Mouse (Mus musculus) cerebellum, adult 8-10 months (tissue): Measurements from ENCODE around the gene Smc3.
"Not testable (repeated sequence)": the region's sequence is repeated elsewhere in the genome, so short reads cannot be mapped to it uniquely, and the experiment has no call there.

Experiments used
- DNase-seq: peaks from one replicate; pipeline ENCODE4 v3.0.0; 2022

Gene Smc3

GRCm38 (mm10) chr19:53656443-53656842, 56.2 kb downstream of the Smc3 start:
- DNase-seq: not testable (repeated sequence)

DNA sequence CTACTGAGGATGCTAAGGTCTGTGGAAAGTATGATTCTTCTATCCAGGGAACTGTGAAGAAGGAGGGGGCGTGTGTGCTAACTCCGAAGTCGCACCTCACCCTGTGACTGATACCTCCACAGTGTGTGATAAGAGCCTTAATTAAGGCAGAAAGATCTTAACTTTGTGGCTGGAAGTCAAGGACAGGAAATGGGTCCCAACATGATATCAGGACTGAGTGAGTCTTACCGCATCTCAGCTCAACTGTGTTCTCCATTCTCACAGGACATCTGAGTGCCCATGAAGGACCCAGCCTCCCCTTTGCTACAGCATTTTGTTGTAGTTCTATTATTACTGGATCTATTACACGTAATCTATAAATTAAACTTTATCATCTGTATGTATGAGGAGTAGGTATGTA, 57.2 kb downstream of the Smc3 start:
- no peak for DNase-seq

GRCm38 (mm10) chr19:53660722-53661420, 60.7 kb downstream of the Smc3 start:
- DNase-seq: no peak

DNA sequence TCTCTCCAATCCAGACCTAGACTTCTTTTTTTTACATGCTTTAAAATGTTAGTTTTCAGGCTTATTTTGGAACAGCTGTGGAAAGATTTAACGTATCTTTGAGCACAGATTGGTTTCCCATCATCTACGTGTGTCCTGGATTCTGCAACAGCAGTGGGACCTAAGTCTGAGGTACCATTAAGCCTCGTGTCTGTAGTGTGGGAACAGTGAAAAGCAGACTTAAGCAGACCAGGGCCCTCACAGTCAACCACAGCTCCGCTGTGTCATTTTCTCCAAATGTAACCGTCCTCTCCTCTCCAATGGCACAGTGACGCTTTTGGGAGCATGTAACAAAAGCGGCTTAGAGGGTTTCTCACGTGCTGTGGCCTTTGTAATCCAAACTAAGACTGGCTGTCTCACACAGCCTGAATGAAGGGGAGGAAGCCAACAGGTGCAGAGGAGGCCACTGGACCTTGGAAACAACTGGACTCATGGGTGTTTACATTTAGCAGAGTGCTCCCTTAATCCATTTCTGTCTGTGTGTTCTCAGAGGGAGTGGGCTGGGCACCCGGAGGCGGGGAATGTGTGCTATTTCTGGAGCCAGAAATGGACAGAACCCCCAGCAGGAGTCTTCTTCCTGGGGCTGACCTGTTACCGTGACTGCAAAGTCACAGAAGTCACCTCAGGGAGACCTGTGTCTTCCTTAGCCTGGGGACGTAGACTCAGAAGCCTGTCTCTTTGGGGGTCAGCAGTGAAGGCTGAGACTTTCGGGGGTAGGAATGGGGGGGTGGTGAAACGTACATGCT, 61.9 kb downstream of the Smc3 start:
- no peak for DNase-seq

DNA sequence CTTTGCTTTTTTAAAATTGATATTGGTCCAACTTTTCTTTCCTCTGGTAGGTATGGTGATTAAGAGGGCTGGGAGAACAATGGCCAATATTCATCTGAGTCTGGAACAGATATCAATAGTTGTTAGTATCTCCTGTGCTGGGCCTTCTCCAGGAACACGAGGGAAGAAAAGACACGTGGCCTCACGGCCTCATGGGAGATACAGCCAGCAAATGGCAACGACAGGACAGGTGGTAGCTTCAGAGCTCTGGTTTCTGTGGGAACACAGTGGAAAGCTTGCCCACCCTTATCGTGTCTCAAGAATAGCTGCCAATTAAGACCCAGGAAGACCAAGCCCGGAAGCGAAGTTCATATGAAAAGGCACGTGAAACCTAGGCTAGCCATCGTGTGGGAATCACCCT, 64.6 kb downstream of the Smc3 start:
- no peak for DNase-seq

DNA sequence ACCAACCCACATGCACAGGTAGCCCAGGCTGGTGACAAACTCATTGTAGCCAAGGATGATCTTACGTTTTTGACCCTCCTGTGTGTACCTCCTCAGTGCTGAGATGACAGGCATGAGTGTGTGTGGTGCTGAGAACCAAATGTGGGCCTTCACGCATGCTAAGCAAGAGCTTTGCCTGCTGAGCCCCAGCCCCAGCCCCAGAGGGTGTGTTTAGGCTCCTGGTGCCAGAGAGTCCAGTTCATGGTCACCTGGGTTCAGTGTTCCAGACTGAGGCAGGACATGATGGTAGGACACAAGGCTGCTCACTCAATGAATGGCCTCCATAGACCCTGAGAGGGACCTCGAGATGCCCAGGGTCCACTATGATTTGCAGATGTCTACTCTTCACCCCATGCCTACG, 65.2 kb downstream of the Smc3 start:
- no peak for DNase-seq

- DNase-seq: no peak
These were observed 66.5 kb downstream of the Smc3 start for GRCm38 (mm10) chr19:53666708-53667107.

GRCm38 (mm10) chr19:53668821-53669220, 68.6 kb downstream of the Smc3 start:
- no peak for DNase-seq

- no peak for DNase-seq
These were observed 70.5 kb downstream of the Smc3 start for GRCm38 (mm10) chr19:53670625-53671141.

- DNase-seq: no peak
These were observed 71.2 kb downstream of the Smc3 start for GRCm38 (mm10) chr19:53671432-53671831.

DNA sequence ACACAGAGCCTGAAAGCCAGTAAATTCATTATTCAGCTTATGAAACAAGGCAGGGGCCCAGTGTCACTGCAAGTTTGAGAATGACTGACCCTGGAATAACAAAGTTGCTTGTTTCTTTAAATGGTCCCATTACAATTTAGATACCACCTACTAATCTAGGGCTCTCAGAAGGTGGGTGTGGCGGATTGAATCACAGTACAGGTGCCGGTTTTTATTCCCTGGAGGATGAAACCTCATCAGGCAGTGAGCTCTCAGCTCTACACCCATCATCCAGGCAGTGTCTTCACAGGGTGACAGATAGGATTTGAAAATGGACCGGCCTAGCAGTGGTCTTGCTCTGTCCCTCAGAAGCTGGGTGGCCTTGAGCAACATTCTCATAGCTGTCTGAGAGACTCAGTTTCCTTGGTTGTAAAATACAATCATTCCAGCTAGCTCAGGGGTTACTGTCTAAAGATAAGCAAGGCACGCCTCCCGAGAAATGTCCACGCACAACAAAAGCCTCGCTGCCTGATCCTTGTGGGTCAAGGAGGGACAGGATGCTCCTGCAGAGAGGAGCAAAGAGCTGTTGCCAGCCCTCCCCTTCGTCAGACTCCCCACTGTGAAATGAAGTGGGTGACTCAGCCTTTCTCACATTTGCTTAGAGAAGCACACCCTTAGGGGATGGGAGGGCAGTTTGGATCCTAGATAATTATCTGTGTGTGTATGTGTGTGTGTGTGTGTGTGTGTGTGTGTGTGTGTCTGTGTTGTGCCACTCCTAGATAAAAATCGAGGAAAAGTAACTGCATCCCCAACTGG, 74.1 kb downstream of the Smc3 start:
- no peak for DNase-seq

DNA sequence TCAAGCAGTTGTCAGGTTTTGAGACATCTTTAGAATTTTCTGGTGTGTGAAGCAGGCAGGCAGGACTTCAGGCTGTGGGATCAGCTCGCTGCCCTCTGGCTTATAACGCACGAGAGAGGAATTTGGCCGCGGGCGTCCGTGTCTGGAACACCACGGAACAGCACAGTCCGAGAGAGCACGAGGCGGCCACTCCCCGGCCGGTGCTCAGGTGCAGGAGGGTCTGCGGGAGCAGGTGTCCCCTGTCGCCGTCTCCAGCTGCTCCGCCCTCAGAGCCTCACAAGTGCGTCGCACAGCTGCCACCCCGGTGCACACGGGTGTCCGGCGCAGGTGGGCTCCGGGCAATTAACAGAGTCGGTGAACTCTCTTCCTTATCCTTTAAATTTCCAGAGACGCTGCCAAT, 76.0 kb downstream of the Smc3 start:
- no peak for DNase-seq

GRCm38 (mm10) chr19:53676718-53677634, 76.8 kb downstream of the Smc3 start, which contains the start of gene Rbm20:
TSS of gene Rbm20 (plus strand) at chr19:53677306.
- no peak for DNase-seq

DNA sequence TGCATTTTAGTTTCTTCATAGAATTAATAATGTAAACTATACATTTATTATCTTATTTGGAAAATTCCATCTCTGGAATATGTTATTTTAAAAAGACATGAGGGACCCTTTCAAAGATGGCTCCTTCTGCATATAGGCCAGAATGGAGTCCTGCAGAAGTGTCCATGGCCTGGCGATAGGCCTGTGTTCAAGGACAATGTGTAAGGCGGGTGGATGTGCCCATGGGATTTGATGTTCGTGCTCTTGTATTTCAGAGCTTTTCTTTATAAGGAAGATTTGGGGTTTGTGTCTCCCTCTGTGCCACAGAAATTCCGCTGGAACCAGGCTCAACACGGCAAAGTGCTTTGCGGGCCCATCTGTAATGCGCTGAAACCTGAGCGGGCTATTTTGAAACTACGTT, 79.0 kb downstream of the Smc3 start:
- DNase-seq: no peak

DNA sequence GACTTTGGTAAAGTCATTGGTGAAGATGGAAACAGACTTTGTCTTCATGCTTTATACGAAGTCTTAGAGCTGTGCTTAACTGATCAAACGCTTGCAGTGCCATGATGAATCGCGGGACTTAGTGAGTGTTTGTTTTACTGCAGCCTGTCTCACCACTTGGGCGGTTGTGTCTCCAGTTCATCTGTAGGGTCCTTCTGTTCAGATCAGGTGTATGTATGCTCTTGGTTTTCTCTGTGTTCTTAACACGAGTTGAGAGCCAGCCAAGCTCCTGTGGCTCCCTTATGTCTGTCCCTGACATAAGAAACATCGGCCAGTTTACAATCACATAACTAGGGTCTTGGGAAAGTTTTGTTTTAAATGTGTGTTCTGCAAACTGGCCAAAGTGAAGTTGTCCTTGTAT, 79.8 kb downstream of the Smc3 start:
- DNase-seq: no peak

GRCm38 (mm10) chr19:53682427-53682826, 82.2 kb downstream of the Smc3 start:
- no peak for DNase-seq

DNA sequence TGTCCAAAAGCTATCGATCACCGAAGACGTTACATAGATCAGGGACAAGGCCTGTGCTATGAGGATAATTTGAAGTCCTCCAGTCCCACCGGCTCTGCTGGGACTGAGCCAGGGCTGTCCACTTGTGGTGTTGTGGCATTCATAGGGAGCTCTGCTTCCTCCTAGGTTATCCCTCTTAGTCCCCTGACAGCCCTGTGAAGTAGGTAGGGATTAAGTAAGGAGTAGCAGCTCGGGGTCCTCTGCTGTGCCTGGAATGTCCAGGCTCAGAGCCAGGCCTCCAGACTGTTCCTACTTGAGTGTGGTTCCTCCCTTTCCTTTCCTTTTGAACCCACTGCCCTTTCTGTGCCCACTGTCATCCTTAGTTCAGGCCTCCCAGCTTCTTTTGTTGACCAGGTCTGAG, 87.4 kb downstream of the Smc3 start:
- no peak for DNase-seq

- DNase-seq: no peak
These were observed 90.6 kb downstream of the Smc3 start for GRCm38 (mm10) chr19:53690816-53691215.

DNA sequence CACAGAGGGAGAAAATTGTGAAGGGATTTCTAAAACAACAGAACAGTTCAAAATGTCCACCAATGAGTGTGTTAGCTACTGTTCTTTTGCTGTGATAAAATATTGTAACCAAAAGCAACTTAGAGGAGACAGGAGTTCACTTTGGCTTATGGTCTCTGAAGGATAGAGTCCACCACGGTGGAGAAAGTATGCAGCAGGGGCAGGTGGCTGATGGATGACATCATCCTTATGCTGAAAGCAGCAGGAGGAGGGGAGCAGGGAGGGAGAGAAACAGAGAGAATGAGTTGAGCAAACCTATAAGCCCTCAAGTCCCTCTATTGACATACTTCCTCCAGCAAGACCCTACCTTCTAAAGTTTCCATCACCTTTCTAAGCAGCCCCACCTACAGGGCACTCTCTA, 93.8 kb downstream of the Smc3 start:
- no peak for DNase-seq
